Mouse (Mus musculus): ENCODE data around the gene Apom.
A peak's percentile ranks its signal among the peaks of the same experiment; 100 is the strongest.

Apom gene

DNA sequence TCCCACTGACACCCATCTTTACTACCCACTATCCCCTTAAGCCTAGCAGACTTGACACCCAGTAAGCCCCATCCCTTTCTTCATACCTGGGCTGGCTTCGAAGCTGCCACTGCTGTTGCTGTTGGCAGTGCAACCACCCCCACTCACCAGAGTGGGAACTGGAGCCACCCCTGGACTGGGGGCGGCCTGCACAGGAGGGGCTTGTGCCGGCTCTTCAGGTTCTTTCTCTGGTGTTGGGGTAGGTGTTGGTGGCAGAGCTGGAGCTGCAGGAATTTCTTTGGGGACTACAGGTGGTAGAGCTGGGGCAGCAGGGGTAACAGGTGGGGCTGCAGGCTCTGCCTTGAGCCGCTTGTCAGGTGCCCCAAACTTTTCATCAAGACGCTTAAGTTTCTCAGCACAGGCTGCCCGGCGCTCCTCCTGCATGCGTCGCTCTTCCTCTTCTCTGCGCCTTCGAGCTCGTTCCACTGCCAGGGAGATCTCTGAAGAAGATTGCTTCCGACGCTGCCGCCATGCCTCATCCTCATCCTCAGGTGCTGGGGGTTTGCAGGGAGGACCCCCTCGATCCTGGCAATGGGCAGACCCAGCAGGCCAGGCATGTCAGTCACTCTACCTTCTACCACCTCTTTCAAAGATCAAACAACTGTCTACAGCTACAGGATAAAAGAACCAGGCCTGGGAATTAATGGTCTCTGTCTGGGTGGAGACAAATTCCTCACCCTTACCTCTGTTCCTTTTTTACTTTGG is 27.2 kb upstream of the Apom start:
- no peak for DNase-seq (ENCODE audit: low read depth)

GRCm38 (mm10) chr17:35157661-35158175 is 25.9 kb upstream of the Apom start:
- no peak for DNase-seq (ENCODE audit: low read depth)

DNA sequence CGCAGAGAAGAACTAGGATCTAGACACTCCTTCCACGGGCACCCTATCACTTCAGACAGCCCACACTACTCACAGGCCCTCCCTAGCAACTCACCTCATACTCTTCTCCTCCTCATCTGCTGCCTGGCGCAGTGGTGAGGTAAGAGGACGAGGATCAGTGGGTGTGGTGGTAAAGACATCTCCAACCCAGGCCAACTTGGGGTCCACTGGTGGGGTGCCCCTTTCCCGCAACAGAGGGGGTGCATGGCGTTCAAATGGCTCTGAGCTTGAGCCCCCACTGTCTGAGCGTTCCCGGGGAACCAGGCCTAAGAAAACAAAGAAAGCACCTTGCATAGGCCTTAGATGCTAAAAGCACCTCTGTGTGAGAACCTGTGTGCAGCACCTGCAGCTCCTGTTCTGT is 25.4 kb upstream of the Apom start:
- DNase-seq (ENCODE audit: low read depth), result no peak

DNA sequence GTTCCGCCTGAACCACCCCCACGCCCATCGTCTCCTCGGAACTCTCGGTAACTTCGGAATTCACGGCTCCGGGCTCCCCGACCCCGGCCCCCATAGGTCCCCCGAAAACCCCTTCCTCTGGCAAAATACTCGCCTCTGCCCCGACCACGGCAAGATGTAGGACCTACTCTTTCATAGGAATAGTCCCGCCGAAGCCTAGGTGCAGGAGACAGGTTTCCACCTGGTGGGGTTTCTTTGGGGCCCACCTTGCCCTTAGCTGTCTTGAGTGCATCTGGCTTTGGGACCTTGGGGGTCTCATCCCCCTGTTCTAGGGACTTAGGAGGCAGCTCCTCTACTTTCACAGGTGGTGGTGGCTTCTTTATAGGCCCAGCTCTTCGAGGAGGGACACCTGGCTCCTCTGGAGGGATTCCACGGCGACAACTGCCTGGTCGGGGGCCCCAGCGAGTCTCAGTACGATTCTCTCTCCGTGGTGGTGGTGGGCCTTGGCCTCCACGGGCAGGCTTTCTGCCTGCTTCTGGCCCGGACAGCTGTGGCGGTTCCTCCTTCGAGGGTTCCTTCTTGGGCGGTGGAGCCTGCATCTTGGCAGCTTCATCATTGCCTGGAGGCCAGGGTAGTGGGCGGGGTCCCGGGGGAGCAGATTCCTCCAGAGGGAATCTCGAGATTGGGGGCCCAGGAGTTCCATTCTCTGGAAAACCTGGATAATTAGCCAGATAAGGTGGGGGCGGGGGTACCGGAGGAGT is 24.8 kb upstream of the Apom start:
- no peak for DNase-seq (ENCODE audit: low read depth)

- no peak for DNase-seq (ENCODE audit: low read depth)
Measured at GRCm38 (mm10) chr17:35155451-35155850, 23.6 kb upstream of the Apom start.

DNA sequence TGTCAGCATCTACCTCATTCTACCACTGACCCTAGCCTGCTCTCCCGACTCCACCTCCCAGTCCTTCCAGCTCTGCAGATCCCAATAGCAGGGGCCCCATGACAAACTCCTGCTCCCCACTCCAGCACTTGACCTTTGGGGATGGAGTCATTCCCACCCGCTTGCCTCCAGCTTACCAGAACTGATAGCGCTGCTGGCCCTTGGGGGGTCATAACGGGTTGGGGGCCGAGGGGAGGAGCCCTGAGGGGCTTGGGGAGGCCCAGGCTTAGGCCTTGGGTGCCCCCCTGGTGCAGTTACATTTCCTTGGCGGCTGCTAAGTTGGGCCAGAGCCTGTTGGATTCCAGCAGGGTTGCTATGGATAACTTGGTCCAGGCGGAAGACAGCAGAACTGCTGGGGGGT is 22.8 kb upstream of the Apom start:
- DNase-seq (ENCODE audit: low read depth), result no peak

DNA sequence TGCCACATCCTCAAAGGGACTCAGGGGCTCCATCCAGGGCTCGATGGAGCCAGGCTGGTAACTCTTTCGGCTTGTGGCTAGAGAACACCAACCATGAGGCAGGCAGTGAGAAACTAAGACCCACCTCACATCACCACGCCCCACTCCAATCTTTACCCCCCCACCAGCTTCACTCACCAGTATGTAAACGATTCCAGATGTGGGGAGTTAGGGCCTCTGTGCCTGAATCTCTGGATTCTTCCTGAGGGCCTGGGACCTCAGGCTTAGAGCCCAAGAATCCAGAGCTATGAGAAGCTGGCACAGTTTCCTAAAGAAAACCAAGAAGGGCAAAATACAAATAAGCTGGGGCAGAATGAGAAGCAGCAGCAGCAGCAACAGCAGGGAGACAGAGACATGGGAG is 22.1 kb upstream of the Apom start:
- no peak for DNase-seq (ENCODE audit: low read depth)

DNA sequence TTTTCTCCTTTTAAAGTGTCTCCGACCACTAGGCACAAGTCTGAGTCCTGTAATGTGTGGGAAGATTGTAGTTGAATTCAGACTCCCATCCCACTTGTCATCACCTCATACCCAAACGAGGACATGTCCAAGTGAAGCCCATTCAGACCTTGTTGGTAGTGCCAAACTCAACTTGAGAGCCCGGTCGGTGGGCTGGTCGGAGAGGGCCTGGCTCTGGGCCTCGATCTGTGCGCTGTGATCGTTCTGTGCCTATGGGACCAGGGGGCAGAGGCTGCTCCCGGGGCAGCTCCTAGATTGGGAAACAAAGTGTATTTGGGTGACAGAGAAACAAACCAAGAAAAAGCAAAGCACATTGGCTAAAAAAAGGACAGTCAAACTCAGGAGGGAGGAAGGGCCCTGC is 21.2 kb upstream of the Apom start:
- no peak for DNase-seq (ENCODE audit: low read depth)

GRCm38 (mm10) chr17:35152121-35152520 is 20.3 kb upstream of the Apom start:
- DNase-seq (ENCODE audit: low read depth), result no peak

GRCm38 (mm10) chr17:35147922-35148639 is 16.2 kb upstream of the Apom start:
- DNase-seq (ENCODE audit: low read depth), result no peak

- no peak for DNase-seq (ENCODE audit: low read depth)
Measured at GRCm38 (mm10) chr17:35147348-35147747, 15.5 kb upstream of the Apom start.

DNA sequence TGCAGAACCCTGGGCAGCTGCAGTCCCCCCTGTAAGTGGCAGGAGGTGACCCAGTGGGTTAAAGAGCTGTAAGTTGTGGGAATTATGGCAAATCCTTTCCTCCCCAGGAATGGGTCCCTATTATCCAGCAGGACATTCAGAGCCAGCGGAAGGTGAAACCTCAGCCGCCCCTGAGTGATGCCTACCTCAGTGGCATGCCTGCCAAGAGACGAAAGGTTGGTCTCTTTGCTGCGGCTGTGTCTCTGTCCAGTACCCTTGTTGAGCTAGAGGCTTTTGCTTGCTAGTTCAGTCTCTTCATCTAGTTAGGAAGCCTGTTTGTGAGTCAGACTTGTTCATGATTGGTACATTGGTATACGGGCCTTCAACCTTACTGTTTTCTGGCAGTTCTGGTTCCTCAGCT is 14.3 kb upstream of the Apom start:
- DNase-seq (ENCODE audit: low read depth), result no peak

- DNase-seq (ENCODE audit: low read depth), result no peak
Measured at GRCm38 (mm10) chr17:35141971-35142370, 10.1 kb upstream of the Apom start.

GRCm38 (mm10) chr17:35140490-35140996 is 8.7 kb upstream of the Apom start:
- no peak for DNase-seq (ENCODE audit: low read depth)

- no peak for DNase-seq (ENCODE audit: low read depth)
Measured at GRCm38 (mm10) chr17:35139269-35139668, 7.4 kb upstream of the Apom start.

DNA sequence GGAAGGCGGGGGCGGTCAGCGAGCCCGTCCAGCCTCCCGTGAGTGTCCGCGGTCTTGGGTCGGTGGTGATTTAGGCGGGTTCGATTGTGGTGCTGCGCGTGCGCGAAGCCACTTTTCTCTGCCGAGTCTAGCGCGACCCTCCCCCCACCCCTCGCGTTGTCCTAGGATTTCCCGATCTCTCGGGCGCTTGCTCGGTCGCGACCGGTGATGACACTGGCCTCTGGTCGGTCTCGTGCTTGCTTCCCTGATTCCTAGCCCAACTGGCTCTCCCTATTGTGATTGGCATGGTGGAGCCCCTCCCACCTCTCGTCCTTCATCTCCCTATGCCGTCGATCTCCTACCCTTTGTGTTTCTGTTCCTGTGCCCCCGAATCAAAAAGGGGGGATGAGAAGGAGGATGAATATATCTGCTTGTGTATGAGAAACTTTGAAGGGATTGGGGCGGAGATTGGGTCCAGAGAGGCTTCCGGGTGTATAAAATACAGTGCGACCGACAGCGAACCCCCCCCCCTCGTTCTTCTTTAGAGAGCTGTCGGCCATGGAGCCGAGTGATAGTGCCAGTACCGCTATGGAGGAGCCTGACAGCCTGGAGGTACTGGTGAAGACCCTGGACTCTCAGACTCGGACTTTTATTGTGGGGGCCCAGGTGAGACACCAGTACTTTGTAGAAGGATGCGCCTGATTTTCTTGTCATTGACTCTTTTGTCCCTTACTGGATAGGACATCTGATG is 3.9 kb upstream of the Apom start:
- no peak for DNase-seq (ENCODE audit: low read depth)

DNA sequence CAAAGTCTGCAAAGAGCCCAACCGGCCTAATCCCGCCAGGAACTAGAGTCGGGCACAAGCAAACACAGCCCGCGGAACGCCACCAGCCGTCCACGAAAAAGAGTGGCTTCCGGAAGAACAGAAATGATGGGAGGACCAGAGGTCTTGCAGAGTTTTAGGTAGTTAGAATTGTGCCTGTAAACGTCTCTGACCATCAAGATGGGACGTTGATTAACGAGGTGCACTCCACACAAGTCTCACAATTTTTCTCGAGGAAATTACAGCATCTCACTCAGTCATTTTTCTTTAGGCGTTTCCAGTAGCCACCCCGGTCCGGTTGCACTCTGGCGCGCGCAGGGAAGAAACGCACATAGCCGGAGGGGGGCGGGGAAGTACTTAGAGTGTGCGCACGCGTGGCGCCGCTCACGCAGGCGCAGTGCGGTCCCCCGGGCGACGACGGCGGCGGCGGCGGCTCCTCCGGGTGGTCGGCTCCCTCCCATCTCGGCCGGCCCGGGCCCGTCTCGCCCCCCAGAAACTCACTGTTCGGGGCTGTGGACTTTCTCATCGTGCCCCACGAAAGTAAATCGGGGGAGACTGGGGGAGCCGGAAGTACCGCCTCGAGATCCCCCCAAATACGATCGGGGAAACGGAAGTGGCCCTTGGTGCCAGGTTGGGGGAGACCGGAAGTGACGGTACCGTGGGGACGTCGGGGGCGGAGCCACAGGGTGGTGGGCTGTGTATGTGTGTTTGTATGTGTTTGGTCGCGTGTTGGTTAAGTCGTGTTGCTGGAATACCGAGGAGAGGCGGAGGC is 3.1 kb upstream of the Apom start, which contains the start of gene Bag6:
TSS of gene Bag6 (plus strand) at position 378 of the 790 bp plus-strand sequence.
- DNase-seq (ENCODE audit: low read depth), result peak; percentile 98

DNA sequence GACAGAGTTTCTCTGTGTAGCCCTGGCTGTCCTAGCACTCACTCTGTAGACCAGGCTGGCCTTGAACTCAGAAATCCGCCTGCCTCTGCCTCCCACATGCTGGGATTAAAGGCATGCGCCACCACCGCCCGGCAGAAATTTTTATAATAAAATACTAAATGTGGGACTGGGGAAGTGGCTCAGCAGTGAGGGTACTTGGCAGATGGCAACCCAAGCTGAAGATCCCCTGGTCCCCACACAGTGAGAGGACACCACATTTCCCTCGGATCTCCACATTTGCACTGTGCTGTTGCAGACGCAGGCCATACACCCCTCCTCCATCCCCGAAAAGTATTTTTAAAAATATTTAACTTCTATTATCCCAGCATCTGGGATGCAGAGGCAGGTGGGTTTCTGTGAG is 1.7 kb upstream of the Apom start:
- no peak for DNase-seq (ENCODE audit: low read depth)

GRCm38 (mm10) chr17:35132174-35132560 is 317 bp upstream of the Apom start:
- DNase-seq (ENCODE audit: low read depth), result no peak

DNA sequence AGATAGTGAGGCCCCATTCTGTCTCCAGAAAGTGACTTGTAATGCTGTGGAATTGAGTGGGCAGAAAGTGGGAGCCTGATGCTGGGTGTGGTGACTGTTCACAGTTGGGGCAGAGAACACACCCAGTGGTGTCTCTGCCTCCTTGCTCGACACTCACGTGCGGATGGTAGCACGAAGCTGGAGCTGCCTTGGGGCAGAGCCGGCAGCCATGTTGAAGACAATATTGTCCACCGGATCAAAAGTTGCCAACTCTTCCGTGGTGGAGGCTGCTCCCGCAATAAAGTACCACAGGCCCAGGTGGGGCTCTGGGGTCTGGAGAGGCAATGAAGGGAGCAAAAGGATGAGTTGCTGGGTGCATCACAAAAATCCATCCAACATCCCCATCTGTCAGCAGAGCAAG is 812 bp downstream of the Apom start:
- DNase-seq (ENCODE audit: low read depth), result no peak

DNA sequence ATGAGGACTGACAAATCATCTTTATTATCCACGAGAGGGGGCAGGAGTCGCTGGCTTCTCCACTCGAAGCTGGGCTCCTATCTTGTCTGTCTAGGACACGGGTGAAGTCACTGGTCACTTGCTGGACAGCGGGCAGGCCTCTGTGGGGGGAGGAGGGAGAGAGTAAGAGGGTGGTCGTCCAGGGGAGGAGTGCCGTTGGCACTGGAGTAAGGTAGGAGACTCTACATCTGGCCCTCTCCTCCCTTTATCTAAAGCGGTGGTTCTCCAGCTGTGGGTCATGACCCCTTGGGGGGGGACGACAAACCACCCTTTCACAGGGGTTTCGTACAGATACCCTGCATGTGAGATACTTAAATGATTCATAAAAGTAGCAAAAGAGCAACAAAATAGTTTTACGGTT is 2.9 kb downstream of the Apom start:
- no peak for DNase-seq (ENCODE audit: low read depth)

Measured in naive thymus-derived CD4-positive, alpha-beta T cell, adult 2 months (primary cell).